Mouse (Mus musculus): ENCODE results near the gene Ank2. TPM values are rescaled to one million over a fixed set of nuclear protein-coding genes. Genes with fewer than 3 reads are reported as not detected.

Gene Ank2
- total RNA-seq, 2 experiments from 2014 or later, result 905 to 944 TPM

- no peak for DNase-seq (ENCODE audit: low spot score in 2 of 2)
- intact Hi-C loops (cut with DNase I), result no loop called here
Observed at GRCm38 (mm10) chr3:127023992-127024391, 475.2 kb downstream of the Ank2 start.

GRCm38 (mm10) chr3:127020167-127020566, 479.0 kb downstream of the Ank2 start:
- intact Hi-C loops (cut with DNase I), result no loop called here
- DNase-seq (ENCODE audit: low spot score in 2 of 2), result no peak

- no peak for DNase-seq (ENCODE audit: low spot score in 2 of 2)
- intact Hi-C loops (cut with DNase I), result loop anchor here (5.0 kb wide), 1 partner anchor 143 kb away; no protein-coding TSS in a partner anchor
Observed at GRCm38 (mm10) chr3:127019728-127020127, 479.4 kb downstream of the Ank2 start.

- no peak for DNase-seq (ENCODE audit: low spot score in 2 of 2)
- intact Hi-C loops (cut with DNase I), result loop anchor here (5.0 kb wide), 1 partner anchor 143 kb away; no protein-coding TSS in a partner anchor
Observed at GRCm38 (mm10) chr3:127019109-127019508, 480.0 kb downstream of the Ank2 start.

- DNase-seq (ENCODE audit: low spot score in 2 of 2), result peak in 1 of 2 experiments; percentile 64
- intact Hi-C loops (cut with DNase I), result loop anchor here (5.0 kb wide), 1 partner anchor 145 kb away; no protein-coding TSS in a partner anchor
Observed at GRCm38 (mm10) chr3:127017523-127017922, 481.6 kb downstream of the Ank2 start.

GRCm38 (mm10) chr3:127015596-127015995, 483.6 kb downstream of the Ank2 start:
- intact Hi-C loops (cut with DNase I), result loop anchor here (2.0 to 5.0 kb wide), 2 partner anchors 17 to 147 kb away; no protein-coding TSS in a partner anchor

GRCm38 (mm10) chr3:127015175-127015574, 484.0 kb downstream of the Ank2 start:
- intact Hi-C loops (cut with DNase I), result loop anchor here (2.0 to 5.0 kb wide), 2 partner anchors 16 to 147 kb away; no protein-coding TSS in a partner anchor
- DNase-seq (ENCODE audit: low spot score in 2 of 2), result no peak

More at GRCm38 (mm10) chr3:127015596-127015995, 483.6 kb downstream of the Ank2 start:
- peak in 1 of 2 experiments; percentile 65 for DNase-seq (ENCODE audit: low spot score in 2 of 2)

GRCm38 (mm10) chr3:127013976-127014375, 485.2 kb downstream of the Ank2 start:
- no peak for DNase-seq (ENCODE audit: low spot score in 2 of 2)
- intact Hi-C loops (cut with DNase I), result loop anchor here (2.0 kb wide), 1 partner anchor 15 kb away; no protein-coding TSS in a partner anchor

- no peak for DNase-seq (ENCODE audit: low spot score in 2 of 2)
- intact Hi-C loops (cut with DNase I), result no loop called here
Observed at GRCm38 (mm10) chr3:127012525-127012924, 486.6 kb downstream of the Ank2 start.

- no peak for DNase-seq (ENCODE audit: low spot score in 2 of 2)
- intact Hi-C loops (cut with DNase I), result no loop called here
Observed at GRCm38 (mm10) chr3:127005898-127006673, 493.1 kb downstream of the Ank2 start.

GRCm38 (mm10) chr3:127004860-127005633, 494.1 kb downstream of the Ank2 start:
- DNase-seq (ENCODE audit: low spot score in 2 of 2), result no peak
- intact Hi-C loops (cut with DNase I), result no loop called here

- intact Hi-C loops (cut with DNase I), result no loop called here
- DNase-seq (ENCODE audit: low spot score in 2 of 2), result peak in 1 of 2 experiments; percentile 71
Observed at GRCm38 (mm10) chr3:127003946-127004345, 495.2 kb downstream of the Ank2 start.

- peak in 1 of 2 experiments; percentile 47 for DNase-seq (ENCODE audit: low spot score in 2 of 2)
- intact Hi-C loops (cut with DNase I), result loop anchor here (2.0 kb wide), 1 partner anchor 16 kb away; no protein-coding TSS in a partner anchor
Observed at GRCm38 (mm10) chr3:126998742-126999112, 500.4 kb downstream of the Ank2 start.

GRCm38 (mm10) chr3:126998008-126998741, 501.0 kb downstream of the Ank2 start:
- intact Hi-C loops (cut with DNase I), result loop anchor here (2.0 kb wide), 1 partner anchor 17 kb away; no protein-coding TSS in a partner anchor
- DNase-seq (ENCODE audit: low spot score in 2 of 2), result peak; percentile 71 to 83

- DNase-seq (ENCODE audit: low spot score in 2 of 2), result no peak
- intact Hi-C loops (cut with DNase I), result loop anchor here (2.0 kb wide), 2 partner anchors 17 kb away; no protein-coding TSS in a partner anchor
Observed at GRCm38 (mm10) chr3:126997391-126998007, 501.7 kb downstream of the Ank2 start.

- intact Hi-C loops (cut with DNase I), result loop anchor here (2.0 kb wide), 1 partner anchor 16 kb away; no protein-coding TSS in a partner anchor
- no peak for DNase-seq (ENCODE audit: low spot score in 2 of 2)
Observed at GRCm38 (mm10) chr3:126996721-126997120, 502.4 kb downstream of the Ank2 start.

- intact Hi-C loops (cut with DNase I), result loop anchor here (2.0 kb wide), 1 partner anchor 15 kb away; no protein-coding TSS in a partner anchor
- DNase-seq (ENCODE audit: low spot score in 2 of 2), result no peak
Observed at GRCm38 (mm10) chr3:126995970-126996369, 503.2 kb downstream of the Ank2 start.

GRCm38 (mm10) chr3:126994149-126994548, 505.0 kb downstream of the Ank2 start:
- intact Hi-C loops (cut with DNase I), result no loop called here
- no peak for DNase-seq (ENCODE audit: low spot score in 2 of 2)

- intact Hi-C loops (cut with DNase I), result no loop called here
- DNase-seq (ENCODE audit: low spot score in 2 of 2), result peak in 1 of 2 experiments; percentile 72
Observed at GRCm38 (mm10) chr3:126989936-126990335, 509.2 kb downstream of the Ank2 start.
